Mouse (Mus musculus): ENCODE measurements around the gene Abcc9. TPM values are rescaled to one million over a fixed set of nuclear protein-coding genes. Genes with fewer than 3 reads are reported as not detected.

Gene Abcc9
- polyA plus RNA-seq, 1 experiment from 2014 or later, result 18.7 TPM

DNA sequence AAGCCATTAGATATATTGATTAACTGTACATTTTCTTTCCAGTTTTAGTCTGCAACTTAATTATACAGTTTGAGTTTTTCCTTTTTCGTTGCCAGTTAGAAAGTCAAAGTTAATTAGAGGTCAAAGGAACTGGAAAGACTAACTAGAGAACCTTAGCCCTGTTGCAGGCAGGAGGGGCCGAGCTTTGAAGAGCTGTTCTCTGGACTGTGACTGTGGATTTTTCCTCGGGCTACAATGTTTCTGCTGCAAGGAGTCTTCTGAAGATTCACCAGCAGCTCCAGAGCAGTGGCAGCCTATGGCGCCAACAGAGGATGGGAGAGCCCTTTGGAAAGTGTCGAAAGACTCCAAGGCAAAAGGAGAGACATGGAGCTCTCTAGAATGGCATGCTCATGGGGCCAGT lies 10.0 kb downstream of the Abcc9 start:
- no peak for ATAC-seq (replicated peaks; ENCODE audit: low FRiP score, low TSS enrichment, low read depth)
- Histone ChIP-seq H3K27ac (ENCODE audit: low read depth) (no peak overlapping the region), H3K36me3 (ENCODE audit: control insufficient read depth, insufficient read depth, low read length) (peaks cover 12% of the 10 kb centered on the region), H3K27me3 (replicated peaks; ENCODE audit: control insufficient read depth, insufficient read depth, low read length) (no peaks in the 10 kb centered on the region), H3K4me3 (ENCODE audit: low read depth, low read length) (no peak overlapping the region), H3K9me3 (ENCODE audit: control insufficient read depth, low read length) (no peaks in the 10 kb centered on the region), H3K9ac (ENCODE audit: low read length) (no peak overlapping the region), H3K4me2 (ENCODE audit: low read length) (no peak overlapping the region), H3K4me1 (replicated peaks; ENCODE audit: control insufficient read depth, insufficient read depth, low read length) (no peaks in the 10 kb centered on the region)
- WGBS, result 83% methylated on average over 5 of the region's 5 CpGs
- DNase-seq (ENCODE audit: low spot score), result no peak

DNA sequence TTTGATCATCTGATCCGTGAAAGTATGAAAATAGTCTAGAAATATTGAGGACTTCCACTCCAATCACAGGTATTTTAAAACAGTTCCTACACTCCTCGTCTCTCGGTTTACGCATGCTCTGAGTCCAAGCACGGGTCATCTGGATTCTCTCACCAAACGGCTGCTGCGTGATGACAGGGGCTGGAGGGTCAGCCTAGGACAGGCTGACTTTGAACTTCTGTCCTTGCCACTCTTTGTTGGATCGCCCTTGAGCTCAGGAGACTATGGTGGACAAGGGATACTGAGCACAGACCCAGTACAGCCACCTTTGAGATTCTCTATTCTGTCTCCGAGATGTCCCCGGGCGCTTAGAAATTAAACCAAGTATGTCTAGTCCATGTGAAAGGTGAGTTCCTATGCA lies 12.4 kb downstream of the Abcc9 start:
- ATAC-seq (replicated peaks; ENCODE audit: low FRiP score, low TSS enrichment, low read depth) (no peak), DNase-seq (ENCODE audit: low spot score) (no peak)
- Histone ChIP-seq H3K9ac (ENCODE audit: low read length) (no peak overlapping the region), H3K27me3 (replicated peaks; ENCODE audit: control insufficient read depth, insufficient read depth, low read length) (no peaks in the 10 kb centered on the region), H3K27ac (ENCODE audit: low read depth) (no peak overlapping the region), H3K4me3 (ENCODE audit: low read depth, low read length) (no peak overlapping the region), H3K4me1 (replicated peaks; ENCODE audit: control insufficient read depth, insufficient read depth, low read length) (no peaks in the 10 kb centered on the region), H3K9me3 (ENCODE audit: control insufficient read depth, low read length) (no peaks in the 10 kb centered on the region), H3K36me3 (ENCODE audit: control insufficient read depth, insufficient read depth, low read length) (peaks cover 24% of the 10 kb centered on the region), H3K4me2 (ENCODE audit: low read length) (no peak overlapping the region)
- 66% methylated on average over 11 of the region's 11 CpGs for WGBS

DNA sequence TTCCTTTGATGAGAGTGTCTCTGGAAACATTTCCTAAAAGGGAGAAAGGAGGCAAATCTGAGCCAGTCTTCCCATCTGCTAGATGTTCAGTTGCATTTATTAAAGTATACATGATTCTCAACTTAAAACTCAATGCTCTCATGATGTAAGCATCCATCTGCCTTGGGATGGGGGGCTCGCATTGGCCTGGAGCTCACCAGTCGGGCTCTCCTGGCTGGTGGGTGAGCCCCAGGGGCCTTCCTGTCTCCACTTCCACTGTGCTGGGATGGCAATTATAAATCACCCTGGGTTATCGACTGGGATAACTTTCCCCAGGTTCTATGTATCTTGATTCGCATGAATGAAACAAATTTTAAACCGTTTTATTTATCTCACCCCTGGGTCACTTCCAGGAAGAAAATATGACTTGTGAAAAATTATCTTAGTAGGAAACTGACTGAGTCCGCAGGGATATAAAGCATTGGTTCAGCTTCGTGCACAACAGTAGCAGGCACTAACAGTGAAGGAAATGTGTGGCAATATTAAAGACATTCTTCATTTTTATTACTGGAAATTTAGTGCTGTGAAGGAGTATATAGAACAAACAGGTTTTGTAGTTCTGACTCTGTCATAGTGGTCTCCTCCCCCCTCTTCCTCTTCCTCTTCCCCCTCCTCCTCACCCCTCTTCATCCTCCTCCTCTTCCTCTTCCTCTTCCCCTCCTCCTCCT lies 19.0 kb downstream of the Abcc9 start:
- H3K36me3 ChIP-seq (ENCODE audit: control insufficient read depth, insufficient read depth, low read length), result peaks cover 18% of the 10 kb centered on the region; the same call in 1 of the 2 replicates
- no peaks in the 10 kb centered on the region for H3K4me1 ChIP-seq (replicated peaks; ENCODE audit: control insufficient read depth, insufficient read depth, low read length)
- no peaks in the 10 kb centered on the region for H3K27me3 ChIP-seq (replicated peaks; ENCODE audit: control insufficient read depth, insufficient read depth, low read length)
- no peak overlapping the region for H3K9ac ChIP-seq (ENCODE audit: low read length)
- H3K4me2 ChIP-seq (ENCODE audit: low read length), result no peak overlapping the region
- ATAC-seq (replicated peaks; ENCODE audit: low FRiP score, low TSS enrichment, low read depth) (no peak), DNase-seq (ENCODE audit: low spot score) (no peak)
- H3K27ac ChIP-seq (ENCODE audit: low read depth), result peak overlapping the region; percentile 43; the same call in 1 of the 2 replicates
- H3K9me3 ChIP-seq (ENCODE audit: control insufficient read depth, low read length), result no peaks in the 10 kb centered on the region
- H3K4me3 ChIP-seq (ENCODE audit: low read depth, low read length), result no peak overlapping the region
- WGBS, result 55% methylated on average over 7 of the region's 7 CpGs

GRCm38 (mm10) chr6:142670021-142670420 lies 32.1 kb downstream of the Abcc9 start:
- Histone ChIP-seq H3K9me3 (ENCODE audit: control insufficient read depth, low read length) (no peaks in the 10 kb centered on the region), H3K9ac (ENCODE audit: low read length) (no peak overlapping the region), H3K4me2 (ENCODE audit: low read length) (no peak overlapping the region), H3K36me3 (ENCODE audit: control insufficient read depth, insufficient read depth, low read length) (peaks cover 20% of the 10 kb centered on the region), H3K4me3 (ENCODE audit: low read depth, low read length) (no peak overlapping the region), H3K27me3 (replicated peaks; ENCODE audit: control insufficient read depth, insufficient read depth, low read length) (no peaks in the 10 kb centered on the region), H3K4me1 (replicated peaks; ENCODE audit: control insufficient read depth, insufficient read depth, low read length) (0 out of 2 replicates have a peak, but pooled peaks cover 6% of the 10 kb centered on the region), H3K27ac (ENCODE audit: low read depth) (no peak overlapping the region)
- WGBS, result 88% methylated on average over 2 of the region's 2 CpGs
- DNase-seq (ENCODE audit: low spot score), result no peak
- no peak for ATAC-seq (replicated peaks; ENCODE audit: low FRiP score, low TSS enrichment, low read depth)

- H3K9ac ChIP-seq (ENCODE audit: low read length), result no peak overlapping the region
- H3K4me2 ChIP-seq (ENCODE audit: low read length), result no peak overlapping the region
- no peaks in the 10 kb centered on the region for H3K27me3 ChIP-seq (replicated peaks; ENCODE audit: control insufficient read depth, insufficient read depth, low read length)
- ATAC-seq (replicated peaks; ENCODE audit: low FRiP score, low TSS enrichment, low read depth) (no peak), DNase-seq (ENCODE audit: low spot score) (no peak)
- H3K36me3 ChIP-seq (ENCODE audit: control insufficient read depth, insufficient read depth, low read length), result peaks cover 17% of the 10 kb centered on the region; the same call in 1 of the 2 replicates
- H3K9me3 ChIP-seq (ENCODE audit: control insufficient read depth, low read length), result no peaks in the 10 kb centered on the region
- 0 out of 2 replicates have a peak, but pooled peaks cover 6% of the 10 kb centered on the region for H3K4me1 ChIP-seq (replicated peaks; ENCODE audit: control insufficient read depth, insufficient read depth, low read length)
- H3K27ac ChIP-seq (ENCODE audit: low read depth), result no peak overlapping the region
- 91% methylated on average over 6 of the region's 6 CpGs for WGBS
- H3K4me3 ChIP-seq (ENCODE audit: low read depth, low read length), result no peak overlapping the region
These were observed 32.8 kb downstream of the Abcc9 start for GRCm38 (mm10) chr6:142669343-142669742.

GRCm38 (mm10) chr6:142668831-142669230 lies 33.3 kb downstream of the Abcc9 start:
- Histone ChIP-seq H3K27me3 (replicated peaks; ENCODE audit: control insufficient read depth, insufficient read depth, low read length) (no peaks in the 10 kb centered on the region), H3K9me3 (ENCODE audit: control insufficient read depth, low read length) (no peaks in the 10 kb centered on the region), H3K36me3 (ENCODE audit: control insufficient read depth, insufficient read depth, low read length) (peaks cover 15% of the 10 kb centered on the region; the same call in 1 of the 2 replicates), H3K4me2 (ENCODE audit: low read length) (no peak overlapping the region), H3K4me1 (replicated peaks; ENCODE audit: control insufficient read depth, insufficient read depth, low read length) (0 out of 2 replicates have a peak, but pooled peaks cover 6% of the 10 kb centered on the region), H3K27ac (ENCODE audit: low read depth) (0 out of 2 replicates have a peak overlapping the region, but pooled peaks have one; percentile 23), H3K4me3 (ENCODE audit: low read depth, low read length) (no peak overlapping the region), H3K9ac (ENCODE audit: low read length) (no peak overlapping the region)
- 60% methylated on average over 6 of the region's 6 CpGs for WGBS
- ATAC-seq (replicated peaks; ENCODE audit: low FRiP score, low TSS enrichment, low read depth) (no peak), DNase-seq (ENCODE audit: low spot score) (no peak)

GRCm38 (mm10) chr6:142668419-142668766 lies 33.7 kb downstream of the Abcc9 start:
- no peaks in the 10 kb centered on the region for H3K9me3 ChIP-seq (ENCODE audit: control insufficient read depth, low read length)
- no peak overlapping the region for H3K9ac ChIP-seq (ENCODE audit: low read length)
- peaks cover 11% of the 10 kb centered on the region; the same call in 1 of the 2 replicates for H3K36me3 ChIP-seq (ENCODE audit: control insufficient read depth, insufficient read depth, low read length)
- H3K4me1 ChIP-seq (replicated peaks; ENCODE audit: control insufficient read depth, insufficient read depth, low read length), result 0 out of 2 replicates have a peak, but pooled peaks cover 6% of the 10 kb centered on the region
- H3K27ac ChIP-seq (ENCODE audit: low read depth), result 0 out of 2 replicates have a peak overlapping the region, but pooled peaks have one; percentile 51
- H3K27me3 ChIP-seq (replicated peaks; ENCODE audit: control insufficient read depth, insufficient read depth, low read length), result no peaks in the 10 kb centered on the region
- 0 out of 2 replicates have a peak, but pooled peaks have one; percentile 47 for ATAC-seq (replicated peaks; ENCODE audit: low FRiP score, low TSS enrichment, low read depth)
- WGBS, result 11% methylated on average over 1 of the region's 1 CpGs
- H3K4me3 ChIP-seq (ENCODE audit: low read depth, low read length), result no peak overlapping the region
- H3K4me2 ChIP-seq (ENCODE audit: low read length), result no peak overlapping the region
- DNase-seq (ENCODE audit: low spot score), result no peak

- 0 out of 2 replicates have a peak, but pooled peaks cover 6% of the 10 kb centered on the region for H3K4me1 ChIP-seq (replicated peaks; ENCODE audit: control insufficient read depth, insufficient read depth, low read length)
- H3K36me3 ChIP-seq (ENCODE audit: control insufficient read depth, insufficient read depth, low read length), result peaks cover 7% of the 10 kb centered on the region; the same call in 1 of the 2 replicates
- no peak overlapping the region for H3K4me2 ChIP-seq (ENCODE audit: low read length)
- DNase-seq (ENCODE audit: low spot score) (no peak), ATAC-seq (replicated peaks; ENCODE audit: low FRiP score, low TSS enrichment, low read depth) (no peak)
- no peak overlapping the region for H3K9ac ChIP-seq (ENCODE audit: low read length)
- peak overlapping the region; percentile 51; the same call in 1 of the 2 replicates for H3K27ac ChIP-seq (ENCODE audit: low read depth)
- no peaks in the 10 kb centered on the region for H3K9me3 ChIP-seq (ENCODE audit: control insufficient read depth, low read length)
- no peaks in the 10 kb centered on the region for H3K27me3 ChIP-seq (replicated peaks; ENCODE audit: control insufficient read depth, insufficient read depth, low read length)
- no peak overlapping the region for H3K4me3 ChIP-seq (ENCODE audit: low read depth, low read length)
- WGBS, result 58% methylated on average over 7 of the region's 7 CpGs
These were observed 34.3 kb downstream of the Abcc9 start for GRCm38 (mm10) chr6:142667701-142668418.

Data from intestine, embryonic 14.5 days (tissue).